In genomic region chr19:37018411-37018810, GRCm38 (mm10) we compare ENCODE assay signal across 9 mouse cellular contexts.
DNase-seq lines count a peak whose midpoint lies in the region; ATAC-seq and TF ChIP-seq lines count a peak whose summit lies in the region.
"Had no signal": no experiment of that assay in that cellular context is flagged by ENCODE, and none has a peak within 500 bp of the region (broad histone marks: within the 10 kb centered on the region; RNA-seq: fewer than 3 reads in every experiment).

No protein-coding gene starts in this region.

- TF ChIP-seq CTCF in left cerebral cortex, adult 2 months (IDR thresholded peaks at IDR 0.05), result no peak

- no peak overlapping the region for H3K27ac ChIP-seq in left cerebral cortex, adult 2 months
- H3K27ac ChIP-seq in heart, embryonic 15.5 days, result no peak overlapping the region

- H3K4me2 ChIP-seq in heart, embryonic 15.5 days, result peak overlapping the region; percentile 73

- ATAC-seq in heart, embryonic 15.5 days (replicated peaks; ENCODE audit: insufficient number of reproducible peaks, insufficient read depth, low FRiP score, low read depth), result peak; percentile 86
- ATAC-seq: Patski had no signal

- intact Hi-C loops in left cerebral cortex, adult 2 months (cut with DNase I), result no loop called here
- intact Hi-C loops in left cerebral cortex, postnatal 25 days (cut with DNase I), result no loop called here

- no peaks in the 10 kb centered on the region for H3K36me3 ChIP-seq in heart, embryonic 15.5 days

- H3K4me3 ChIP-seq in left cerebral cortex, adult 2 months, result peak overlapping the region; percentile 3; the same call in 1 of the 2 replicates
- H3K4me3 ChIP-seq in heart, embryonic 15.5 days, result peak overlapping the region; percentile 51

- no peaks in the 10 kb centered on the region for H3K9me3 ChIP-seq in heart, embryonic 15.5 days (replicated peaks)

- WGBS in heart, embryonic 15.5 days, result 3% methylated on average over 25 of the region's 26 CpGs

- H3K27me3 ChIP-seq in heart, embryonic 15.5 days, result no peaks in the 10 kb centered on the region
- H3K27me3 ChIP-seq: Patski had no signal

- peaks cover 14% of the 10 kb centered on the region for H3K4me1 ChIP-seq in heart, embryonic 15.5 days (replicated peaks)

- peak overlapping the region; percentile 45 for H3K9ac ChIP-seq in heart, embryonic 15.5 days

- peak; percentile 41 to 46 for DNase-seq in left cerebral cortex, adult 2 months (ENCODE audit: extremely low spot score in 1 of 2, low spot score in 2 of 2)
- DNase-seq in left cerebral cortex, postnatal 25 days (ENCODE audit: low spot score in 2 of 2), result no peak
- peak; percentile 72 for DNase-seq in embryo, embryonic 11.5 days (ENCODE audit: low read depth, low spot score)
- peak; percentile 76 for DNase-seq in kidney, postnatal 10 days
- peak; percentile 77 for DNase-seq in lung, postnatal 10 days
- peak; percentile 10 for DNase-seq in ovary, postnatal 10 days (ENCODE audit: low spot score)
- peak; percentile 48 to 54 for DNase-seq in urinary bladder, postnatal 36 days (ENCODE audit: low spot score in 2 of 2)

Comparison
In these comparisons a context has a peak if more than half of its experiments do, and no peak if none do; other contexts are left out.
1. DNase-seq: peak in left cerebral cortex, adult 2 months (2 of 2), embryo, embryonic 11.5 days (single experiment), kidney, postnatal 10 days (single experiment), lung, postnatal 10 days (single experiment), ovary, postnatal 10 days (single experiment) and urinary bladder, postnatal 36 days (2 of 2); none in left cerebral cortex, postnatal 25 days (0 of 2).